Mouse (Mus musculus): ENCODE measurements around the gene Clmp.
A peak's percentile ranks its signal among the peaks of the same experiment; 100 is the strongest.
"Not testable (repeated sequence)": the region's sequence is repeated elsewhere in the genome, so short reads cannot be mapped to it uniquely, and the experiment has no call there.

The Clmp gene

GRCm38 (mm10) chr9:40780892-40781725 lies 95.3 kb downstream of the Clmp start:
- DNase-seq: no peak

GRCm38 (mm10) chr9:40781726-40782581 lies 96.2 kb downstream of the Clmp start:
- DNase-seq: peak; percentile 43

GRCm38 (mm10) chr9:40783641-40784373 lies 98.0 kb downstream of the Clmp start:
- DNase-seq: peak; percentile 53

- DNase-seq: no peak
Measured at GRCm38 (mm10) chr9:40784374-40784967, 98.7 kb downstream of the Clmp start.

- DNase-seq: no peak
Measured at GRCm38 (mm10) chr9:40785452-40785851, 99.7 kb downstream of the Clmp start.

DNA sequence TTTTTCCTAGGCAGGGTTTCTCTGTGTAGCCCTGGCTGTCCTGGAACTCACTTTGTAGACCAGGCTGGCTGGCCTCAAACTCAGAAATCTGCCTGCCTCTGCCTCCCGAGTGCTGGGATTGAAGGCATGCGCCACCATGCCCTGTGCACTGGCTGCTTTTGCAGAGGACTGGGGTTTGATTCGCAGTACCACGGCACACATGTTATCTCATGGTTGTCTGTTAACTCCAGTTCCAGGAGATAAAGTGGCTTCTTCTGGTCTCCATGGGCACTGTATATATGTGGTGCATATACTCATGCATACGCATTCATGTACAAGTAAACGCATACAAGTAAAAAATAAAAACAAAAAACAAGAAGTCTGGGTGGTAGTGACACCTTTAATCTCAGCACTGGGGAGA lies 101.1 kb downstream of the Clmp start:
- not testable (repeated sequence) for DNase-seq

- no peak for DNase-seq
Measured at GRCm38 (mm10) chr9:40791864-40792633, 106.3 kb downstream of the Clmp start.

DNA sequence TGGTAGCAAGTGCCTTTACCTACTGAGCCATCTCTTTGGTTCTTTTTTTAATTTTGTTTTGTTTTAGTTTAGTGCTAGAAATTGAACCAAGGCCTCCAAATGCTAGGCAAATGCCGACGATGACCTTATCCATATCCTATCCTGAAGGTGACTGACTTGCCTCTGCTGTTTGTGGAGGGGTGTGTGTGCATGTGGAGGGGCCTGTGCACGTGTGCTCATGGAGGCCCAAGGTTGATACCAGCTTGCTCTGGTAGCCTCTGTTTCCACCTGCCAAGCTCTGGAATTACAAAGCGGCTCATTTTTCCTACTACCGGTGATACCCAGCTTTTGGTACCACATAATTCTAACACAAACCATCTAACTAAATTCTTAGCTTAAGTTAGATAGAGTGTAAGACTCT lies 107.8 kb downstream of the Clmp start:
- no peak for DNase-seq

GRCm38 (mm10) chr9:40794251-40794650 lies 108.5 kb downstream of the Clmp start:
- DNase-seq: no peak

DNA sequence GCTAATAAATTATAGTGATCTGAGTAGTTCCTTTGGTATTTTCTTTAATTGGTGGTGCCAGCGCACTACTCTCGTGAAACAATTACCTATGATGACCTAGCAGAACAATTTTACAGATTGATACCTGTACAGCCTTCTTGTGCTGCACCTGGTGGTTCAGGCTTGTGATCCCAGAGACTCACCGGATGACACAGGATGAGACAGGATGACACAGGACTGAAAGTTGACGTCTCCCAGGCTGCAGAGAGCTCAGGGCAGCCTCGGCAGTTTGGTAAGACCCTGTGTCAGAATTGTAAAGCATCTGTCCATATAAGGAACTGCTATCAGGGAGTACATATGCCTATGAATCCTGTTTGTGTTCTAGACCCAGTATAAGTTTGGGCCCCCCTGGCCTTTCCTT lies 109.2 kb downstream of the Clmp start:
- DNase-seq: no peak

- DNase-seq: no peak
Measured at GRCm38 (mm10) chr9:40795562-40795961, 109.8 kb downstream of the Clmp start.

- DNase-seq: no peak
Measured at GRCm38 (mm10) chr9:40796054-40796453, 110.3 kb downstream of the Clmp start.

GRCm38 (mm10) chr9:40798247-40798960 lies 112.6 kb downstream of the Clmp start:
- peak; percentile 50 for DNase-seq

DNA sequence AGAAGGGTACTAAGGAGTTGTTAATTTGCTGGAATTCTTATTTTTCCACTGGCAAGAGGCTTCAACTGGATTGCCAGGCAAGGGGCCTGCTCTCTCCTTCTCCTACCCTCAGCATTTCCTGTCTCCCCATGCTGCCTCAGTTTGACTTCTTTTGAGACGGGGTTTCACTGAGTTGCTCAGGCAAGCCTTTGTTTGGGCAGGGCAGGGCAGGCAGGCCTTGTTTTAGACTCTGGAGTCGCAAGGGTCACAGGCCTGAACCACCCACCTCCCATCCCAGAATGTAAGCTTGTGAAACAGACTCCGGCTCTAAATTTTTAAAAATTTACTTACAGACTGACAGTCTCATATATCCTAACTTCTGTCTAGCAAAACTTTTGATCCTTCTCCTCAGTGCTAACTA lies 113.3 kb downstream of the Clmp start:
- peak; percentile 47 for DNase-seq

DNA sequence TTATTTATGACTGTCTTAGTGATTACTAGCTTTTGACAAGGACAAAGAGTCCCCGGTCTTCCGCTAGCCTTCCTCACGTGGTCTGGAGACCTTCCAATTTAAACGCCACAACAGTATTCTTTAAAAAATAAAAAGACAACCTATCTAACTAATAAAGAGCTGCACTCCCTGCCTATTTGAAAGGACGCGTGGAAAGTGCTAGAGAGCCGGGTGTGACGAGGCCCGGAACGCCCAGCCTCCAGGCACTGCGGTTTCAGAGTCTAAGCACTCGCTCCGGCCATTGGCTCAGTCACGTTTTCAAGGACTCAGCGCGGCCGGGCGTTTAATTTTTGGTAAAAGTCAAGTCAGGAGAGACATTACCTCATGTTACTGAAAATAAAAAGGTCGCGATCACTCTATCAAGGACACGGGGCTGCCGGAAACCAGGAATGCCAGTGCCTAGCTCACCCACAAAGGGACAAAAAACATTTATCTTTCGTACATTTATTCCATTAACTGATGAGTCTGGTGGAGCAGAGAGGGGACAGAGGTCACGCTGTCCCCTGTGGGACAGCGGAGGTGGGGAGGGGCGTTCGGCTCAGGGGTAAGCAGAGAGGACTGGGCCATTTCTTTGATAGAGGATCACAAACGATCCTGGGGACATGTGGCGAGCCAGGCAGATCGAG lies 114.2 kb downstream of the Clmp start:
- peak; percentile 83 for DNase-seq

DNA sequence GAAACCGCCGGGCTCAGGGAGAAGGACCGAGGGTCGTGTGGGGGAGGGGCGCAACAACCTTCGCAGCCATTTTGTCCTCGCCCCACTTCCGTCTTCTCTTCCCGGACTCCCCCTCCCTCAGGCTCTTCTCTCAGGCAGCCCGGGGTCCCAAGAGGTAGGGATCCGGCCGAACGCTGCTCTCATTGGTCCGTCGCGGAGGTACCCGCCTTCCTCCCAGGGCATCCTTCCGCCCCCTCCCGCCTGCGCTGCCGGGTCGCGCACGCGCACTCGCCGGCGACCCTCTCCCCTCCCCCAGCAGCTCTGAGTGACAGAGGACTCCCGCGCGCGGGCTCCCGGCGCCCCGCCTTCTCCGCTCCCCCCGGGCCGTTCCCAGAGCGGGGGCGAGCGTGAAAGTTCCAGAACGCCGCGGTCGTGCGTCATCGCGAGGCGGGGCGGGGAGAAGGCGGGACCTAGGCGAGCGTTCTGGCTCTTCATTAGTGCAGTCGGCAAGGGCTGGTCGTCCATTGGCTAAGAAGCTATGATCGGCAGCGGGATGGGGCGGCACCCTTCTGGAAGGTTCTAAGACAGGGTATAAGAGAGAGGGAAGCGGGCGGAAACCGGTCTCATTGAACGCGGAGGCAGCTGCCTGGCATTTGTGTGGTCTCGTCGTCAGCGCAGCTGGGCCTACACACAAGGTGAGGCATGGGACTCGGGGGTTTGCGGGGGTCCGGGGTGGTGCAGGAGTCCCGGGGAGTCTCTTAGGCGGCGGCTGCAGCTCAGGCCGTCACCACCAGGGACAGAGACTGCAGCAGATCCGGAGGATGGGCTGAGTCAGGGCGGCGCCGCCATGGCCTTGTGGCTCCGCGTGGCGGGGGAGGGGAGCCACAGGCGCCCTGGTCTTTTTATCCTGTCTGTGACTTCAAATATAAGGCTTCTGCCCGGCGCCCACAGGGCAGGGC lies 115.2 kb downstream of the Clmp start, which contains the start of gene Hspa8:
TSS of gene Hspa8 (plus strand) at position 310 of the 938 bp plus-strand sequence.
- DNase-seq: peak; percentile 99

DNA sequence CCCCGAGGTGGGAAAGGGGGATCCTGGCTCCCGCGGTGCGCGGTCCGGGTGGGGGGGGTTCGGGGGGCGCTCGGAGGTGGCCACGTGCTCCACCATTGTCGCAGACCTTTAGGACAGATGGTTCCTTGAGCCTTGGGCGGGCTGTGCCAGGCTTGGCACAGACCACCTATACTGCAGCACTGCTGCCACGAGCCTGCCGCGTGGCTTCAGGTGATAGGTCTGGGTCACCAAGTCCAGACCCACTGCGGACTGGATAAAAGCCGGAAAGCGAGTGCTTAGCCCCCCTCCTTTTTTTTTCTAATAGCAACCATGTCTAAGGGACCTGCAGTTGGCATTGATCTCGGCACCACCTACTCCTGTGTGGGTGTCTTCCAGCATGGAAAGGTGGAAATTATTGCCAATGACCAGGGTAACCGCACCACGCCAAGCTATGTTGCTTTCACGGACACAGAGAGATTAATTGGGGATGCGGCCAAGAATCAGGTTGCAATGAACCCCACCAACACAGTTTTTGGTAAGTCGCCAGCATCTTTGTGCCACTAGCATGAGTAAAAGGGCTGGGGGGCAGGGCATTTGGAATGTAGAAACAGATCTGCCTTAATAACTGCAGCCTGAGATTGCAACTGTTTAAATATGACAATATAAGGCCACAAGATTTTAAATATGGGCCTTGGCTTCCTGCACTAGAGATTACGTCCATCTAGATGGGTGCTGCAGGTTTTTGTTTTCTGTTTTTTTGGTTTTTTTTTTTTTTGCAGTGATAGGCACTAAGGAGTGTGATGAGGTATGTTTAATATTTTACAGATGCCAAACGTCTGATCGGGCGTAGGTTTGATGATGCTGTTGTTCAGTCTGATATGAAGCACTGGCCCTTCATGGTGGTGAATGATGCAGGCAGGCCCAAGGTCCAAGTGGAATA lies 116.1 kb downstream of the Clmp start:
- DNase-seq: peak; percentile 21

- not testable (repeated sequence) for DNase-seq
Measured at GRCm38 (mm10) chr9:40802533-40802875, 116.7 kb downstream of the Clmp start.
